Mouse (Mus musculus) CH12.LX (cell line): ENCODE results near the gene Col4a4.

ENCODE experiments used
- E2F4 ChIP-seq: IDR thresholded peaks from 2 replicates; pipeline ENCODE4 v1.6.1; 2011; ENCODE audit warnings: low read depth, low read length, improper control_type of control experiment; ENCODE audit not compliant: insufficient replicate concordance
- HCFC1 ChIP-seq: IDR thresholded peaks from 2 replicates; pipeline ENCODE4 v1.6.1; 2012; ENCODE audit warnings: low read depth, mild to moderate bottlenecking, inconsistent platforms, low read length, improper control_type of control experiment

DNA sequence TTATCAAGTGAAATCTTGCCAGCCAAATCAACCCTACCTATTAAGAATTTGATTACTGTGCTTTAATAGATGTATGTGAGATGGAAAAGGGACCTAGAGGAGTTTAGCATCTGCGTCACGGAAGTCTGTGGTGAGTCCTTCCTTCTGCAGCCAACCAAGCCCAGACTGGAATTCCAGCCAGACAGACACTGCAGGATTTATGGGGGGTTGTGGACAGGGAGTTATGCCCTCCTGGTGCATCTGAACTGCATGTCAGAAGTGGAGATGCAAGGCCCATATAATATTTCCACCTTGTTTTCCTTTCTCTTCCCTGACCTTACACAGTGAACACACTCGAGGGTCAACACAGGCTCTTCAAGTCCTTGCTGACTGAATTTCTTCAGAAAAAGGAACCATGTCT is 176.1 kb downstream of the Col4a4 start:
- TF ChIP-seq HCFC1 (no peak), E2F4 (no peak)
